Mouse (Mus musculus) B cell, adult 62 days (primary cell): Measurements from ENCODE around the gene Kpnb1. TPM values are rescaled to one million over a fixed set of nuclear protein-coding genes. Genes with fewer than 3 reads are reported as not detected.

ENCODE experiments used
- total RNA-seq: library from RNA; stranded (reverse); gene quantifications from 4 replicates; pipeline ENCODE4 v1.2.4, GENCODE M21; 2023

The Kpnb1 gene
- total RNA-seq, result 127 to 138 TPM (median 131 TPM) in 4 replicates

DNA sequence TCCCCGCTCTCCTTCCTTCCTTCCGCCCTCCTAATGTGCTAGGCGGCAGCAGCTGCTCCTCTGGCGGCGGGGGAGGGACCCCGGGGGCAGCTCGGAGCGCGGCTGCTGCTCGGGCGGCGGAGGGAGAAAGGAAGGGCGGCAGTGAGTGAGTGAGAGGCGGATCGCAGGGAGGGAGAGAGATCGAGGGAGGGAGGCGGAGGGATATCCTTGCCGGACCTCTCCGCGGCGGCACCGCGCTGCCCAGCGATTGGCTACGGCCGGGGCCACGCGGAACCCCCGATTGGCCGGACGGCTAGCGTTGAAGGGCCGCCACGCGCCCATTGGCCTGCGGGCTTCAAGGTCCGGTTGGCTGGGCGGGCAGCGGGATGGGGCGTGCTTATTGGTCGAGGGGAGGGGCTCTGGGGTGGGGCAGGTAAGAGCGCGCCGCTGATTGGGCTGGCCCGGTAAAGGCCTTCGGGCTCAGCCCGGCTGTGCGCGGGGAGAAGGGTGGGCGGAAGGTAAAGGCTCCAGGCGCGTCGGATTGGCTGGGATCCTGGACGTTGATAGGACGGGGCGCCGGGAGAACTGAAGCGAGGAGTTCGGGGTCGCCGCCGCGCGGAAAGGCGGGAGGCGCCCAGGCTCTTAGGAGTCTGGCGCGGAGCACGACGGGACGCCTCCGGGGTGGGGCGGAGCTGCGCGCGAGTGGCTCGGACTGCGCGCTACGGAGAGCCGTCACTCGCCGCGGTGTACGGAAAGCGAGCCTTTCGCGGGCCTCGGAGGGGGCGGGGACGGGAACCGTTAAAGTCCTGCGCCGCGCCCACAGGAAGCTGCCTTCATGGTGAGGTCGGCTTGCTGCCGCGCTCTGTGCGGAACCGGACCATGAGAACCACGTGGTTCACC lies at the start of gene Kpnb1:
Gene Kpnb1 (minus strand): TSS at position 118 of the 879 bp plus-strand sequence.

DNA sequence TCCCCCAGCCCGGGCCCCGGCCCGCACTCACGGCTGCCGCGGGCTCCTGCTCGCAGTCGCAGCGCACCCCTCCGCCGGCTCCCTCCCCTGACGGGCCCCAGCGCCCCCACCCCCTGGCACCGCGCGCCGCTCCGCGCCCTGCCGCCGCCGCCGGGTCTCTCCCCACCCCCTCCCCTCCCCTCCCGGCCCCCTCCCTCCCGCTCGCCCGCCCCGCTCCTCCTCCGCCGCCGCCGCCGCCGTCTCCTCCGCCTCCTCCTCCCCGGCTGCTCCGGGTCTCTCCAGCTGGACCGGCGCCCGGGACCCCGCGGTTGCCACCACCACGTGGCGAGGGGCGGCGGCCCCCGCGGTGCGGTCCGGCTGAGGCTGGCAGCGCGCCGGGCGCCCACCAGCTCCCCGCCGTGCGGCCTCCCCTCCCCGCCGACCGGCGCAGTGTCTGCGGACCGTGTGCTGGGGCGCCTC lies 36.3 kb downstream of the Kpnb1 start, which contains the start of gene Tbkbp1:
Gene Tbkbp1 (minus strand): TSS at position 153 of the 459 bp plus-strand sequence.

GRCm38 (mm10) chr11:97114671-97115601 lies 72.7 kb downstream of the Kpnb1 start, which contains the start of gene Tbx21:
Gene Tbx21, minus strand, starts transcription at chr11:97115331.

Other genes starting within 250 kb of the Kpnb1 start
- 23.0 to 26.0 TPM (median 26.0 TPM) in 4 replicates for gene Pnpo, start 243.9 kb downstream of the Kpnb1 start, total RNA-seq
- 53.9 to 62.0 TPM (median 54.7 TPM) in 4 replicates for gene Sp2, start 204.9 kb downstream of the Kpnb1 start, total RNA-seq
- 0.19 TPM in 1 of 4 replicates, not detected in the others for gene Sp6, start 174.5 kb downstream of the Kpnb1 start, total RNA-seq
- gene Scrn2, start 157.9 kb downstream of the Kpnb1 start, total RNA-seq, result 7.4 to 9.4 TPM (median 8.3 TPM) in 4 replicates
- not detected in 4 replicates for gene Lrrc46, start 146.5 kb downstream of the Kpnb1 start, total RNA-seq
- 38.6 to 47.2 TPM (median 42.0 TPM) in 4 replicates for gene Mrpl10, start 146.3 kb downstream of the Kpnb1 start, total RNA-seq
- 35.6 to 40.5 TPM (median 37.0 TPM) in 4 replicates for gene Osbpl7, start 137.3 kb downstream of the Kpnb1 start, total RNA-seq
- 2.2 to 3.2 TPM (median 2.8 TPM) in 4 replicates for gene Tbx21, start 72.5 kb downstream of the Kpnb1 start, total RNA-seq
- gene Tbkbp1, start 36.4 kb downstream of the Kpnb1 start, total RNA-seq, result 0.43 to 1.5 TPM (median 0.78 TPM) in 4 replicates
- gene Npepps, start 92.8 kb upstream of the Kpnb1 start, total RNA-seq, result 56.4 to 68.3 TPM (median 60.4 TPM) in 4 replicates
- 15.7 to 18.3 TPM (median 16.7 TPM) in 4 replicates for gene Mrpl45, start 127.8 kb upstream of the Kpnb1 start, total RNA-seq
- gene Gpr179, start 164.2 kb upstream of the Kpnb1 start, total RNA-seq, result 0.17 TPM in 1 of 4 replicates, not detected in the others
- 18.9 to 24.6 TPM (median 22.4 TPM) in 4 replicates for gene Socs7, start 174.7 kb upstream of the Kpnb1 start, total RNA-seq
- 0.27 to 0.75 TPM (median 0.46 TPM) in 4 replicates for gene Arhgap23, start 227.7 kb upstream of the Kpnb1 start, total RNA-seq